Mouse (Mus musculus) brain, adult 2 months (tissue): Measurements from ENCODE around the gene Rps6kl1.

Experiments used
- DNase-seq: peaks from one replicate; pipeline ENCODE4 v3.0.0; 2011; ENCODE audit warnings: low read depth, low spot score

Rps6kl1 gene

DNA sequence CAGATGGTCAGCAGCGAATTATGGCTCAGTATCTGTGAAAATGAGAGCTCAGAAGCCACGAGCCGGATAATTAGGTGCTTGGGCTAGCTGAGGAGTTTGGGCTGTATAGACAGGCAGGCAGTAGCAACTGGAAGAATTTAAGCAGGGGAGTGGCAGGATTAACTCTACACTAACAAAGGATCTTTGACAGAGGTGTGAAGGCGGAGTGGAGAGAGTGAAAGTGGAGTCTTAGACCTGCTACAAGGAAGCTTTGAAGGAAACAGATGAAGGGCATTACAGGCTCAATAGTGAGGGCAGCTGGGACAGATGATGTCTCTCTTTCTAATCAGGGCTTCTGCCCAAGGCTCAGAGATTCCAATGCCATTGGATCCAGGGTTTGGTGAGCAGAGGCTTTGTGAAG lies 41.6 kb downstream of the Rps6kl1 start:
- no peak for DNase-seq

GRCm38 (mm10) chr12:85108643-85109042 lies 42.4 kb downstream of the Rps6kl1 start:
- DNase-seq, result no peak

DNA sequence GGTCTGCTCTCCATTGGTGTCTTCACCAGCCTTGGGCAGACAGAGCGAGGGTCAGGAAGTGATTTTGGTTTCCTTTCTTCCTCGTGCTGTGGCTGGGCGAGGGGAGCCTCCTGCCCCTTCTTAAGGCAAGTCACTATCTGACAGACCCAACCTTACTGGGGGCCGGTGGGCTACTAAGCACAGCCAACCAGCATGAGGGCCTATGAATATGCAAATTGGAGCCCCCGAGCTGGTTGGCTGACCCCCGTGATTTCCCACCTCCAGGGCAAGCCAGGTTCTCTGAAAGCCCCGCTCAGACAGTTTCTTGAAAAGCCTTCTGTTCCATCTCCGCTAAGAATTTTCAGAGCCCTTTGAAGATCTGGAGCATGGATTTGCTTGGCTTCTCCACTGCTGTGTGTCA lies 44.8 kb downstream of the Rps6kl1 start:
- no peak for DNase-seq

DNA sequence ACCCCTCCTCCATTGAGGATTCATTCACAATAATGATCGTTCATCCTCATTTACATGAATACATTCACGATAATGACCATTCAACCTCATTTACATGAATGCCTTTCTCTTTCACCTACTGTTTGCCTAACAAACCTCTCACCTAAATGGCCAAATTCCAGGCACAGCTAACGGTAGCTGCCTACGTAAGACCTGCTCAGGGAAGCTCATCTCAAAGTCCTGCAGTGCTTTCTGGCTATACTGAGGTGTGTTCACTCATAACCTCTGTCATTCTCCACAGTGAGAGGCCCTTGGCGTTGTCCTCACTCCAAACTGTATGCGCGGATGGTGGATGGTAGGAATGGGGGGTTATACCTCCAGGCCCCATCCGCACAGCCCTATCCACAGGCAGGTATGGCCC lies 46.3 kb downstream of the Rps6kl1 start:
- no peak for DNase-seq

- DNase-seq, result no peak
These were observed 48.0 kb downstream of the Rps6kl1 start for GRCm38 (mm10) chr12:85103096-85103495.

GRCm38 (mm10) chr12:85101521-85102106 lies 49.5 kb downstream of the Rps6kl1 start:
- DNase-seq, result no peak

DNA sequence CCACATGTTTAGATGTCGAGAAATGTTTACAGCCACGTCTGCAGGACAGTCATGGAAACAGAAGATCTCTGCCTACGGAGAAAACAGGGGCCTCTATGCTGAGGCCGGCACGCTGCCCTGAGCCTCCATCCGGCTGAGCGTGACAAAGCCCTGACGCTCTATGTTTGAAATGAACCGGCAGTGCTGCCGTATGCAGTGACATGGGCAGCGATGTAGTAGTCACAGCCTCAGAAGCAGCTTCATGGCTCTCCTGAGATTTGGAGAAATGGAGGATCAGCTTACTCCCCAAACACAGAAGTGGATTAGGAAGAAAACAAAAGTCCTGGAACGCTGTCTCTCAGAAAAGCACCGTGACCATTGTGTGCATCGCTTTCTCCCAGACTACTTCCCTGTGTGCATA lies 50.1 kb downstream of the Rps6kl1 start:
- no peak for DNase-seq

- DNase-seq, result no peak
These were observed 55.2 kb downstream of the Rps6kl1 start for GRCm38 (mm10) chr12:85095859-85096258.

DNA sequence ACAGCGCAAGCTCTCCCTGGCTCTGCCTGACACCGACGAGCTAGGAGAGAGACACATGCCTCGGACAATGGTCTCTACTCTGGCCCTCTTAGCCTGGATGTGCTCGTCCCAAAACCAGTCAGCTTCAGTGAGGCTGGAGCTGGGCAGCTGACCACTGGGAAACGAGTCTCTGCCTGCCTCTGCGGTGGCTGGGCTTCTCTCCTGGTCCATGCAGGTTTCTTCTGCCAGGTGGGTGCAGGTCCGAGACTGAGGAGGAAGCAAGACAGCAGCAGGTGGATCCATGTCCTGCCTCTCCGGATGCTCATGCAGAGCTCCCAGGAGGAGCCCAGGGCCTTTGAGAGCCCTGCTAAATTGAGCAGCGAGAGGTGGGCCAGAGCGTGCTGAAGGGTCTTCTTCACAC lies 55.9 kb downstream of the Rps6kl1 start:
- no peak for DNase-seq

DNA sequence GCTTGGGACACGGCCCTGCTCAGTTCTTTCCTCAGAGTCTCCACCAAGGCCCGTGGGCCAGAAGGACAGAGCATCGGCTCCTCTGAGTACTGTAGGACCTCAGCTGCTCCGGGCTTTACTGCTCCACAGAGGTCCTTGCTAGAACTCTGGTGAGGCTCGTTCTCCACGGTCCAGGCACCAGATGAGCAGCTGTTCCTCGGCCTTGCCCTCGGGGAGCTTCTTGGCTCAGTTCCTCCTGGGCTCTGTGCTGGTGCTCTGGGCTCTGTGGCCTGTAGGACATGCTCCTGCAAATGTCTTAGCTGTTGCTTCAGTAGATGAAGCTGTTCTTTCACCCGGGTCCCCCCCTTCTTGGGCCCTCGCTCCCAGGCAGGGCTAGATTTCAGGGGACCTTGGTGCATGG lies 56.4 kb downstream of the Rps6kl1 start:
- DNase-seq, result no peak

DNA sequence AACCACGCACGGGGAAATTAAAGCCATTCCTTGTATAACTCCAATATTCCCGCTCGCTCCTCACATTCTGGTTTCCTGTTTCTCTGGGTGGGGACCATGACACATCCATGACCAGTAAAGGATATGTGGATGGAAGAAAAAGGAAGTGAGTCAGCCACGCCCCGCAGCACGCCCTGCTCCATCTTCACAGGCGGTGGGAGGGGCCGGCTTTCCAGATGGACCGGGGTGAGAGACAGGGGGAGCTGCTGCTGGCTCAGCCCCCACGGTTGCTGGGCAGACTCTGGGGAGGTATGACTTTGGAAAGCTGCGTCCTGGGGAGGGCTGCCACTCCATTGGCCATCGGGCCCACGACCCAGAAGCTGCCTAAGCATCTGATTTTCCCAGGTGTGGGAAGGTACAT lies 57.1 kb downstream of the Rps6kl1 start:
- DNase-seq, result peak; percentile 66

- DNase-seq, result peak; percentile 88
These were observed 58.9 kb downstream of the Rps6kl1 start for GRCm38 (mm10) chr12:85092214-85092613.

DNA sequence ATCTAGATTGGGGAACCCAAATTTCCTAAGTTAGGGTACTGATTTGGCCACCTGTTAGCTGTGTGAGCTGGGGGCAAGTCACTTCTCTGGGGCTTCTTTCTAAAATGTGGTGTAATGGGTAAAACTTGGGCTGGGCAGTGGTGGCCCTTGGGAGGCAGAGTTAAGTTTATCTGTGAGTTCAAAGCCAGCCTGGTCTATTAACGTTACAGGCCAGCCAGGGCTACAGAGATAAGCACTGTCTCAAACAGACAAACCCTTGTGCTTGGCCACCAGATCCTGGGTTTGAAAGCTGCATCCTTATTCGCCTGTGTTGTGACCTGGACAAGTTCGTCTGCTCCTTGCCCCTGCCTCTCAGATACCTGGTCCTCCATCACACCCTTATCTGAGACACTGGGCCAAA lies 59.9 kb downstream of the Rps6kl1 start:
- DNase-seq, result no peak

DNA sequence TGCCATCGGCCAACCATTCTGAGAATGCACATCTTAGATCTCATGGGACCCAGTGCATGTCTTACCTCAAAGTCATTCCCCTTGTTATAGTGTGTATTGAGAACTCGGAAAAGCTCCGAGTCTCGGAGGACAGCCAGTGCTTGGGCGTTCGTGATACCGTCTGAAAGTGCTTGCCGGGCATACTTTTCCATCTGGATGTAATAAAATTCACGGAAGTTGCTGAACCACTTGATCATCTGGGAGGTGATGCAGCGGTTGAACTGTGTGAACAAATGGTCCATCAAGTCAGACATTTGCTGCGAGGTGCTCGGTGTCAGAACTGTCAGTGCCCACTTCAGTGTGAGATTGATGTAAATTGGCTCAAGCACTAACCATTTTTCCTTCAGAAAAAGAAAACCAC lies 63.2 kb downstream of the Rps6kl1 start:
- no peak for DNase-seq
